Mouse (Mus musculus): ENCODE results near the gene Eftud2.
A peak's percentile ranks its signal among the peaks of the same experiment; 100 is the strongest.

Eftud2 gene

GRCm38 (mm10) chr11:102880585-102881313 lies at the start of gene Eftud2, which contains the start of gene Ccdc103:
TSS of gene Eftud2 (minus strand) at chr11:102880985.
TSS of gene Ccdc103 (plus strand) at chr11:102881204.
- DNase-seq (ENCODE audit: low spot score) = peak; percentile 92

- DNase-seq (ENCODE audit: low spot score) = peak; percentile 18
These were observed 44.5 kb upstream of the Eftud2 start for GRCm38 (mm10) chr11:102925351-102925717.

DNA sequence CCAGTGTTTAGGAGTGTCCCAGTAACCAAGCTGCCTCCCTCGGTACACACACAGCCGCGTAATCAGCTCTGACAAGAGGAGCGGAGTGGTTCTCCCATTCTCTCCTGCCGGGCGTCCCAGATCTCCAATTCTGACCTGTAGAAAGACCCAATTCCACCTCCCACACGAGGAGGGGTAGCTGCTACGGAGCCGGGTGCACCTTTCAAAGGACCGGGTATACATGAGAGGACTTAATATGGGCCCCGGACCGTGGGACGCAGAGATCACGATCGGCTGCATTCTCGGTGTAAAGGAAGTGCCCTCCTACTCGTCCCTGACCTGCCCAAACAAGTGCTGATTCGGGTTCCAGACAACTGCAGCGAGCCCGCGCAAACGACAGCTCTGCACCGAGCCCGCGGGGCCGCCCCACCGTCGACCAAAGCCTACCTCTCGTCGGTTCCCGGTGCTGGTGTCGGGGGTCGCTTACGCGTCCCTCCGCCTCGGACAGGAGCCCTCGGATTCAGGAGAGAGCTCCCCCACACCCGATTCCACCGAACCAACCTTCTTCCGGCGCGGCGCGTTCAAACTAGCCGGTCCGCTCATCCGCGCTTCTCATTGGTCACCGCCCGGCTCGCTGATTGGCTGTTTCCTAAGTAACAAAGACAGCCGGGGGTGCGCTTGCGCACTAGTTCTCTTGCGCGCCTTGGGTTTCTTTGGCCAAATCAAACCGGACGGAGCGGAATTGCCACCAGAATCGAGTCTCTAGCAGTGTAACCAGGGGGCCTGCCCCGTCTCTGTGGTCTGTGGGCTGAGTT lies 44.0 kb upstream of the Eftud2 start, which contains the start of gene Kif18b:
Gene Kif18b, minus strand, starts transcription at position 568 of the 794 bp plus-strand sequence.
- peak; percentile 95 for DNase-seq (ENCODE audit: low spot score)

DNA sequence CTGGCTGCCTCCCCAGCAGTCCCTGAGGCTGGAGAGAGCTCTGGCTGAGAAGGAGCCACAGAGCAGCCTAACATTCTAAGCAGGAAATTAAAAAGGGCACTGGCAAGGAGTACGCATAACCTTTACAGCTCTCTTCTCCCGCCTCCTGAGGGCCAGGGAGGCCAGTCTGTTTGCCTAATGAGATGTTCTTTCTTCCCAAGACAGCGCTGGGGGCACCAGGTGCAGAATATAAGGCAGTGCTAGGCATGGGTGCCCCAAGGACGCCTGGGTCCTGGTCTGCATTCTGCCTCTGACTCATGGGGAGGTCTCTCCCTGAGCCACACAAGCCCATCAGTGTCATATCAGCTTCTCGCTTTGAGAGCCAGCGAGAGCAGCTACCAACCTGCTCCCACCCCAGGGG lies 40.7 kb upstream of the Eftud2 start:
- DNase-seq (ENCODE audit: low spot score) = no peak

GRCm38 (mm10) chr11:102918077-102918476 lies 37.3 kb upstream of the Eftud2 start:
- no peak for DNase-seq (ENCODE audit: low spot score)

GRCm38 (mm10) chr11:102915380-102915779 lies 34.6 kb upstream of the Eftud2 start:
- DNase-seq (ENCODE audit: low spot score) = no peak

DNA sequence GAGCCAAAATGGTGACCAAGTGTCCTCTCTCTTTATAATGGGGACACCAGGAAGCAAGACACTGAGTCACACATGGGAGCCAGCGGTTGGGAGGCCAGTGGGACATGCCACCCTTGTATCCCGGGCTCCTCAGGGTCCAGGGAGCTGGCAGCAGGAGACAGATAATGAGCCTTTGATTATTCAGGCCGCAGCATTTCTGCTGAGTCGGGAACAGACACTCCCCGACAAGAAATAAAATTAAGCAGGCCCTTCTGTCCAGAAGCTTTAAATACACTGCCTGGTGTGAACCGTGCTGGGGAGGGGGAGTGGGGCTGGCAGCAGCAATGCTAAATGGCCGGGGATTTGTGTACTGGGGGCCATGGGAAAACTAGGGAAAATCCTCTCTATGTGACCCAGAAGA lies 30.6 kb upstream of the Eftud2 start:
- DNase-seq (ENCODE audit: low spot score) = no peak

DNA sequence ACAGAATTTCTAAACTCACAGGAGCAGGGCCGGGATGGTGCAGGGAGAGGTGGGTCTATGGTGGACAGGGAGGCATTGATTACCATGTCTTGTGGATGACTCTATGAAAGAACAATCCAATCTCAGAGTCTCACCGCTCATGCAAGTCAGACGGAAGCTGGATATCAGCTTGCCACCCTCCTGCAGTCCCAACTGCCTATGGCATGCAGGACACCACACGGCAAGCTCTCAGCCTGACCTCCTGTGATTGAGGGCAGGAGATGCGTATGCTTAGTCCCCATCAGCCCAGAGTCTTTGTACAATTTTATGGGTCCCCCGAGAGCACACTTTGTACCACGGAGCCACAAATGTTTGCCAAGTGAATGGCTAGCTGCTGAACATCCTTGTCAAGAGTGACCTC lies 22.9 kb upstream of the Eftud2 start:
- DNase-seq (ENCODE audit: low spot score) = no peak

DNA sequence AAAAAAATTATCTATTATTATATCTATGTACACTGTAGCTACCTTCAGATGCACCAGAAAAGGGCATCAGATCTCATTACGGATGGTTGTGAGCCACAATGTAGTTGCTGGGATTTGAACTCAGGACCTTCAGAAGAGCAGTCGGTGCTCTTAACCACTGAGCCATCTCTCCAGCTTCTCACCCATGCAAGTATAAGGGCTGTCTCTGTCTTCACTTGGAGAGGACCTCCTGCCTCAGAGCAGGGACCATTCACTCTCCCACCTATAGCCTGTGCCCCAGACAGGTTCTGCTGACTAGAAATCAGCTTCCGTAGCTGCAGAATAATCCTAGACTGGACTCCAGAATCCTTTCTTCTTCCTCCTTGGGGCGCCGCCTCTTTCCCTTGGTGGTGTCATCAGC lies 21.3 kb upstream of the Eftud2 start:
- DNase-seq (ENCODE audit: low spot score) = no peak

- no peak for DNase-seq (ENCODE audit: low spot score)
These were observed 20.4 kb upstream of the Eftud2 start for GRCm38 (mm10) chr11:102901199-102901598.

DNA sequence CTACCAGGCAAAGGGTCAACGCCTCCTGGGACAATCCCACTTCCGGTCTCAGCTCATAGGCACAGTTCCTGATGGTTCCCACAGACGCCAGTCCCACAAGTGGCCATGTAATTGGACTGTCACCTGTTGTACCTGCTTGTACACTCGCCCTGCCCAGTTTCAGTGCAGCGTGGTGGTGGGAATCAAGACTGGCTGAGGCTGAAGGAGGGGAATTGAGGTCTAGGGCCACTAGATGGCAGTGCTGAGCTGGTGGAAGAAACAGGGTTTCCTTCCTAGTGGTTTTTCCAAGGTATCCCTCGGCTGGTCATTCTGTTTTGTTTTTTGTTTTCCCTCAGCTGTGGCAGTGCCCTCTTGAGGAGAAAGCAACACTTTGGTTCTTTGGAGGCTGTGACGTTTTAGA lies 20.0 kb upstream of the Eftud2 start, which contains the start of gene Gfap:
Gene Gfap, minus strand, starts transcription at position 150 of the 400 bp plus-strand sequence.
- DNase-seq (ENCODE audit: low spot score) = peak; percentile 74

- no peak for DNase-seq (ENCODE audit: low spot score)
These were observed 17.6 kb upstream of the Eftud2 start for GRCm38 (mm10) chr11:102898408-102898807.

GRCm38 (mm10) chr11:102896641-102897040 lies 15.9 kb upstream of the Eftud2 start:
- DNase-seq (ENCODE audit: low spot score) = no peak

DNA sequence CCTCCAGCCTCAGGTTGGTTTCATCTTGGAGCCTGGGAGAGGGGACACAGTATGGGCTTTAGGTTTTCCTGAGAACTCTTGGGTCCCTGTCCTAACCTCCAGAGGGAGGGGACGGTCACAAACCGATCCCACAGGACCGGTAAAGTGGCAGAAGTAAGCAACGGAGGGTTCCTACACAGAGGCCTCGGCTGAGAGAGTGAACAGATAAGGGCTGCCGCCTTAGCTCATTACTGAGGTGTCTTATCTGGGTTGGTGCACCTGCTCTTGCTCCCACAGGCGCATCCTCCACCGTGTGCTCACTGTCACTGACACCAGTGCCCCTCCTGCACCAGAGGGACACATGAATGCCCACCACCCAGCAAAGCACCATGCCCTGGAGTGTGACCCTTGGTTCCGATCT lies 15.0 kb upstream of the Eftud2 start:
- no peak for DNase-seq (ENCODE audit: low spot score)

DNA sequence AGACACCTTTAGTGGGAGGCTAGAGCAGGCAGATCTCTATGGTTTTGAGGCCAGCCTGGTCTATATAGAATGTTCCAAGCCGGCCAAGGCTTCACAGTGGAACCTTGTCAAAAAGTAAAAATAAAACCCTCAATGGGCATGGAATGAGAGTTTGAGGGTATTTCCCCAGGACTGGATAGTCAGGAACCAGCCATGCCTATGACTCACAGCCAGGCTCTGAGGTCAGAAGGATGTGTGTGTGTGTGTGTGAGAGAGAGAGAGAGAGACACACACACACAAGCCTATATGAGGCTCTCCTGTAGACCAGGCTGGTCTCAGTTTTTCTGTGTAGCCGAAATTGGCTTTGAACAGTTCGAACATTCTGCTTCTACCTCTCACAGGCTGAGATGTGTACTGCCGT lies 13.9 kb upstream of the Eftud2 start:
- no peak for DNase-seq (ENCODE audit: low spot score)

DNA sequence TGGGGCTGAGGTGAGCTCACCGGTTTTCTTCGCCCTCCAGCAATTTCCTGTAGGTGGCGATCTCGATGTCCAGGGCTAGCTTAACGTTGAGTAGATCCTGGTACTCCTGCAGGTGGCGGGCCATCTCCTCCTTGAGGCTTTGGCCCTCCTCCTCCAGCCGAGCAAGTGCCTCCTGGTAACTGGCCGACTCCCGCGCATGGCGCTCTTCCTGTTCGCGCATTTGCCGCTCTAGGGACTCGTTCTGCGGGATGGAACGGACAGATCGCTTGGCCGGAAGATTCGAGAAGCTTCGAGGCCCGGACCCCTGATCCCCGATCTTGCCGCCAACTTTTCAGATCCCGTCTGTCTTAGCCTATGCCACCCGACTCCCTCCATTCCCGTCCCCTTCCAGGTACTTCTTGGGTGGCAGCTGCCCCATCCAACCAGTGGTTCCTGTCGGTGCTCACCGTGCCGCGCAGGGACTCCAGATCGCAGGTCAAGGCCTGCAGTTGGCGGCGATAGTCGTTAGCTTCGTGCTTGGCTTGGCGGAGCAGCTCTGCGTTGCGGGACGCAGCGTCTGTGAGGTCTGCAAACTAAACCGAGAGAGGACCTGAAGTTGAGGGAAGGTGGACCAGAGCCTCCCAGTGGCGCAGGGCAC lies 12.3 kb upstream of the Eftud2 start:
- peak; percentile 85 for DNase-seq (ENCODE audit: low spot score)

- no peak for DNase-seq (ENCODE audit: low spot score)
These were observed 9.3 kb upstream of the Eftud2 start for GRCm38 (mm10) chr11:102890096-102890495.

GRCm38 (mm10) chr11:102888135-102888534 lies 7.3 kb upstream of the Eftud2 start:
- no peak for DNase-seq (ENCODE audit: low spot score)

- DNase-seq (ENCODE audit: low spot score) = no peak
These were observed 6.6 kb upstream of the Eftud2 start for GRCm38 (mm10) chr11:102887433-102887832.

DNA sequence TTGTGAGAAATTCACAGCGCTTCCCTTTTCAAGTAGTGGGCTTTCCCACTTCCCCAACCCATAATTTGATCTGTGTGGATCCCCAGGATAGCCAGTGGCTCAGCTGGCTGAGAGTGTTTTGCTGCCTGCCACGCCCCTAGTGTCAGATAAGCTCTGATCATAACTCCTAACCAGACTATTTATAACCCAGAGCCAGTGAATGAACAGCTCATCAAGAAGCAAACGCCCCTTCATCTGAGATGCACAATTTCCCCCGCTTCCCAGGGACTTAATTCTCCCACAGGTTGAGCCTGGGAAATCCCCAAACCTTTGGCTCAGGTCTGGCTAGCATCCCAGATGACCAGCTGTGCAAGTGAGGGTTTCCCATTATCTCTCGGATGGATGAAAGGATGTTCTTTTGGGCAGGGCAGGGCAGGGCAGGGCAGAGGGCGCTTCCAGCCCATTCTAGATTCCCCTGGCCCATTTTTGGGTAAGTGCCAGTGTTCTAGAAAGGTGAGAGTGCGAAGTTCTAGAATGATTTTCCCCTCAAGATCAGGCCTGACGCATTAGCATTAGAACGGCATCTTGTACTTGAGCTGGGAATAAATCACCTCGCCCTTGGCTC lies 3.9 kb upstream of the Eftud2 start, which contains the start of gene Fam187a:
Gene Fam187a, plus strand, starts transcription at position 554 of the 604 bp plus-strand sequence.
- DNase-seq (ENCODE audit: low spot score) = no peak

GRCm38 (mm10) chr11:102881314-102882198 lies 771 bp upstream of the Eftud2 start:
- DNase-seq (ENCODE audit: low spot score) = no peak

All from lung, postnatal 25 days (tissue).